In the genomic region with DNA sequence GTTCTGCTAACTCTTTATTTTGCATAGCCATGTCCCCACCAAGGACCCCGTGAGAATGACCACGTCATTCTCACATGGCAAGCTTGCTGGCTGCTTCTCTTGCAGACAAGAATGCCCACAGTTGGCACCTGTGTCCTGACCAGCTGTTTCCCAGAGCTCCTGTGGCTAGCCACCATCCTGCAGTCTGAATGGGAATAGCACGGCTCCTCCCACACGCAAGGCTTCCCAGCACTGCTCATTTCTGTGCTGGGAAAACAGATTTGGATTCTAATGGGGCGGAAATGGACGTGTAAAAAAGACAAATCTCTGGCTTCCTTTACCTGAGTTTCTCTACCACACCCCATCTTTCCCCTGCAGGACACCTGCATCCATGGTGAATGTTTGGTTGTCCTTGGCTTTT, we compare ENCODE assay signal across 9 mouse cellular contexts.
A peak's percentile ranks its signal among the peaks of the same experiment; 100 is the strongest.
DNase-seq lines count a peak whose midpoint lies in the region; ATAC-seq lines count a peak whose summit lies in the region.
"Had no signal": no experiment of that assay in that cellular context is flagged by ENCODE, and none has a peak within 500 bp of the region (broad histone marks: within the 10 kb centered on the region; RNA-seq: fewer than 3 reads in every experiment).

No protein-coding gene starts in this region.

- ATAC-seq in monocyte, adult 5-6 weeks (replicated peaks; ENCODE audit: insufficient number of reproducible peaks, low FRiP score, low TSS enrichment, poor library complexity, severe bottlenecking), result no peak

- peak; percentile 15 to 23 for DNase-seq in layer of hippocampus, adult 8-10 months (ENCODE audit: low spot score in 2 of 2)
- DNase-seq in layer of hippocampus, adult 11-12 months (ENCODE audit: low spot score), result no peak
- peak; percentile 85 for DNase-seq in R1 (ENCODE audit: low read depth, low spot score)
- peak; percentile 83 to 86 for DNase-seq in cerebellum, postnatal 14 days
- peak; percentile 86 for DNase-seq in left cerebral cortex, postnatal 4 days
- DNase-seq in thymus, postnatal 4 days, result no peak
- no peak for DNase-seq in yolk sac, embryonic 10.5 days (ENCODE audit: low spot score)
- DNase-seq: adrenal gland, adult 8-10 months had no signal

- intact Hi-C loops in left cerebral cortex, postnatal 4 days (cut with DNase I), result no loop called here

Comparison
In these comparisons a context has a peak if more than half of its experiments do, and no peak if none do; other contexts are left out.
1. DNase-seq: peak in layer of hippocampus, adult 8-10 months (2 of 2), R1 (single experiment), cerebellum, postnatal 14 days (2 of 2) and left cerebral cortex, postnatal 4 days (single experiment); none in layer of hippocampus, adult 11-12 months (single experiment), thymus, postnatal 4 days (single experiment) and yolk sac, embryonic 10.5 days (single experiment).